Mouse (Mus musculus): Measurements from ENCODE around the gene Vmn1r178.
"Not testable (repeated sequence)": the region's sequence is repeated elsewhere in the genome, so short reads cannot be mapped to it uniquely, and the experiment has no call there.

The Vmn1r178 gene

DNA sequence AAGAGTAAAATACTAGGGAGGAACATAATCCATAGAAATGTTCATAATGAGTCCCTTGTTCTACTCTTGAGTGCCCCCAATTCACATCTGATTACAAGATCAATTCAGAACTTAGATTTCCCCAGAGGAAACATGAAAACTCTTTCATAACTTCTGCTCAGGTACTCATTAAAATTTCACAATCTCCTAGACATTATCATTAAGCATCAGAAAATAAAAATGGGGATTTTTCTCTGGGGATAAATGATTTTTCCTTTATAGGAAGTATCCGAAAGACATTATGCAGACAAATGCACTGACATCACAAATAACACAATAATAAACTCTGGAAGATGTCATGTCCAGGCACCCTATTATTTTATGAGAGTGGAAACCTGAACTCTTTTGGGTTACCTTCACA, at the start of gene Vmn1r178:
TSS of gene Vmn1r178 (plus strand) at position 301 of the 400 bp plus-strand sequence.
- ChIA-PET POLR2A (no interaction called here), CTCF (no interaction called here)

DNA sequence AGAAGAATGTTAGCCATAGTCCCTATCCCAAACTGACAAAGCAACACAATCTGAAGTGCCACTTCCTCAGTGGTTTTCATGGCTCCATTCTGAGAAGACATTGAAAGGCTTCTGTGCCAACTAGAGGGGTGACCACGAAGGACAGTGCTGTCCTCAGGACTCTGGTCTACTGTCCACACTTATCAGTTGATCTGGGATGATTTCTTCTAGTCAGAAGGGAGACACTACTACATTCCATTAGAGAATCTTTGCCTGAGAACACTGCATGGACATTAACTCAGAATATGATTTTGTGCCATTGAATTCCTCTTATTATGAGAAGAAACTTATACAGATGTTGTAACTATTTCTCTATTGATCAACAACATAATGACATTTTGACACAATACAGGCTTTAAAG, 25.5 kb upstream of the Vmn1r178 start, which contains the start of gene Vmn1r177:
TSS of gene Vmn1r177 (minus strand) at position 101 of the 400 bp plus-strand sequence.
- CTCF ChIA-PET, POLR2A ChIA-PET: not testable (repeated sequence)

DNA sequence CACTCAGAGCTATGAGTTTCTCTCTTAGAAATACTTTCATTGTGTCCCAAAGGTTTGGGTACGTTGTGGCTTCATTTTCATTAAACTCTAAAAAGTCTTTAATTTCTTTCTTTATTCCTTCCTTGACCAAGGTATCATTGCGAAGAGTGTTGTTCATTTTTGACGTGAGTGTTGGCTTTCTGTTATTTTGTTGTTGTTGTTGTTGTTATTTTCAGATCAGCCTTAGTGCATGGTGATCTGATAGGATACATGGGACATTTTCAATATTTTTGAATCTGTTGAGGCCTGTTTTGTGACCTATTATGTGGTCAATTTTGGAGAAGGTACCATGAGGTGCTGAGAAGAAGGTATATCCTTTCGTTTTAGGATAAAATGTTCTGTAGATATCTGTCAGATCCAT, 14.9 kb upstream of the Vmn1r178 start:
- CTCF ChIA-PET, POLR2A ChIA-PET: not testable (repeated sequence)

DNA sequence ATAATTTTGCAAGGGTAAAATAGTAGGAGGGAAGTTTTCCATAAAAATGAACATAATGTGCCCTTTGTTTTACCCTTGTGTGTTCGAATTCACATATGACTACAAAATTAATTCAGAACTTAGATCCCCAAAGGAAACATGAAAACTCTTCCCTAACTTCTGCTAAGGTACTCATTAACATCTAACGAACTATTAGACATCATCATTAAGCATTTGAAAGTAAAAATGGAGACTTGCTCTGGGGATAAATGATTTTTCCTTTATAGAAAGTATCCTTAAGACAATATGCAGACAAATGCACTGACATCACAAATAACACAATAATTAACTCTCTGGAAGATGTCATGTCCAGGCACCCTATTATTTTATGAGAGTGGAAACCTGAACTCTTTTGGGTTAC, 34.9 kb downstream of the Vmn1r178 start, which contains the start of gene Vmn1r179:
TSS of gene Vmn1r179 (plus strand) at position 301 of the 400 bp plus-strand sequence.
- CTCF ChIA-PET = no interaction called here
- POLR2A ChIA-PET = no interaction called here
